Mouse (Mus musculus): Measurements from ENCODE around the gene Plxnb2. TPM values are rescaled to one million over a fixed set of nuclear protein-coding genes. Genes with fewer than 3 reads are reported as not detected.

The Plxnb2 gene
- polyA plus RNA-seq, 1 experiment from 2014 or later, result 113 TPM

DNA sequence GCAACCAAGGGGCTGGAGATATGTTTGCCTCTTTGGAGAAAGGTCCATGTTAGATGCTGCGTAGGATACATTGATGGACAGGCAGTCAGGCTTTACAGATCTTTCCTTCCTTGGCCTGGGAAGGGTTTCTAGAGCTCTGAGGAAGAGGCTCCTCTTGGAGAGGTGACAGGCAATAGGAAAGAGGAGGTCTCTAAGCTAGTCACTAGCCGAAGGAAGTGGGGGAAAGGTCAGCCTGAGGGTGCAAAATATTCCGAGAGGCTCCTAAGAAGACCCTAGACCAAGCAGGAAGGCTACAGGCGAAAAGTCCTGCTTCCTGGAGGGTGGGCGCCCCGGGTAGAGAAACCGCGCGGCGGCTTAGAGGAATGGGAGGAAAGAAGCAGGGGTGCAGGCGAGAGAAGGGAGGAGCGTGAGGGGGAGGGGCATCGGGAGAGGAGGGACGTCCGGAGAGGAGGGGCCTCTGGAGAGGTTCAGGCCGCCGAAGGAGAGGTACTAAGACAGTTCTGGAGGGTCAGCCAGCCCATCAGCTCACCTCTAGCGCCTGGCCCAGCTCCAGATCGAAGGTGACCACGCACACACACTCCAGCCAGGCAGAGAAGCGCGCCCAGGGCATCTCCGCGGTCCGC is 15.2 kb upstream of the Plxnb2 start:
- Histone ChIP-seq H3K4me3 (peak overlapping the region; percentile 77), H3K27me3 (no peaks in the 10 kb centered on the region), H3K36me3 (no peaks in the 10 kb centered on the region), H3K4me1 (peaks cover 16% of the 10 kb centered on the region), H3K9ac (replicated peaks) (peak overlapping the region; percentile 91), H3K27ac (replicated peaks) (peak overlapping the region; percentile 96), H3K9me3 (no peaks in the 10 kb centered on the region), H3K4me2 (replicated peaks) (peak overlapping the region; percentile 59)
- peak; percentile 94 for ATAC-seq (replicated peaks)
- under 1% methylated on average over 25 of the region's 25 CpGs for WGBS

DNA sequence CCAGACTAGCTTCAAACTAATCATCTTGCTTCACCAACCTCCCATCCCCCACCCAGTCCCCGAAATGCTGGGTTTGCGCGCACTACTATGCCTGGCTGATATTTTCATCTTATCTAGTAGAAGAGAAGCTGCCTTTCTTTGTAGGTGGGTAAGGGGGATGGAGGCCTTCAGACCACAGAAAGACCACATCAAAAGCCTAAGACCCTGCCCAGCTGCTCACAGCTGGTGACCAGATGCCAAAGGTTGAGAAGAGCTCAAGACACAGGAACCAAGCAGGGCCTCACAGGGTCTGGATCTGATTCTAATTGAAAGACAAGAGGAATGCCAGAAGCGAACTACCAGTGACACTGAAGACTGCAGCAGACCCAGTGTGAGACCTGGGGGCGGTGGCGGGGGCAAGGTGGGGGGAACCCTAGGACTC is 14.7 kb upstream of the Plxnb2 start:
- peak overlapping the region; percentile 77 for H3K4me3 ChIP-seq
- peak overlapping the region; percentile 96 for H3K27ac ChIP-seq (replicated peaks)
- 32% methylated on average over 6 of the region's 6 CpGs for WGBS
- no peaks in the 10 kb centered on the region for H3K36me3 ChIP-seq
- no peaks in the 10 kb centered on the region for H3K9me3 ChIP-seq
- H3K4me2 ChIP-seq (replicated peaks), result peak overlapping the region; percentile 59
- peak overlapping the region; percentile 91 for H3K9ac ChIP-seq (replicated peaks)
- no peaks in the 10 kb centered on the region for H3K27me3 ChIP-seq
- 0 out of 2 replicates have a peak, but pooled peaks have one; percentile 1 for ATAC-seq (replicated peaks)
- H3K4me1 ChIP-seq, result peaks cover 16% of the 10 kb centered on the region

DNA sequence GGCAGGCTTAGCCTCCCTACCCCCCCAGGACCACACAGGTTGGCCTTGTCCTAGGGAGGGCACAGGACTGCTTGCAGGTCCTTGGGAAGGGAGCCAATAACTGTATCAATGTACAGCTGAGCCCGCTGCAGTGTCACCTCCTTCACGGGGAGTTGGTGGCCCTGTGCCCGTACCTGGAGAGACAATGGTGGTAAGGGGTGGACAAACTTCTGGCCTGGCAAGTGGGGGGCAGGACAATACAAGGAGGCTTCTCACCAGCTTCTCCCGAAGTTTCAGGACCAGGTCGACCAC is 4.3 kb upstream of the Plxnb2 start:
- H3K9me3 ChIP-seq, result no peaks in the 10 kb centered on the region
- H3K27ac ChIP-seq (replicated peaks), result peak overlapping the region; percentile 71
- H3K4me3 ChIP-seq, result no peak overlapping the region
- H3K36me3 ChIP-seq, result peaks cover 17% of the 10 kb centered on the region
- H3K4me2 ChIP-seq (replicated peaks), result no peak overlapping the region
- WGBS, result 56% methylated on average over 5 of the region's 5 CpGs
- no peak for ATAC-seq (replicated peaks)
- H3K9ac ChIP-seq (replicated peaks), result no peak overlapping the region
- no peaks in the 10 kb centered on the region for H3K27me3 ChIP-seq
- peaks cover 46% of the 10 kb centered on the region for H3K4me1 ChIP-seq

DNA sequence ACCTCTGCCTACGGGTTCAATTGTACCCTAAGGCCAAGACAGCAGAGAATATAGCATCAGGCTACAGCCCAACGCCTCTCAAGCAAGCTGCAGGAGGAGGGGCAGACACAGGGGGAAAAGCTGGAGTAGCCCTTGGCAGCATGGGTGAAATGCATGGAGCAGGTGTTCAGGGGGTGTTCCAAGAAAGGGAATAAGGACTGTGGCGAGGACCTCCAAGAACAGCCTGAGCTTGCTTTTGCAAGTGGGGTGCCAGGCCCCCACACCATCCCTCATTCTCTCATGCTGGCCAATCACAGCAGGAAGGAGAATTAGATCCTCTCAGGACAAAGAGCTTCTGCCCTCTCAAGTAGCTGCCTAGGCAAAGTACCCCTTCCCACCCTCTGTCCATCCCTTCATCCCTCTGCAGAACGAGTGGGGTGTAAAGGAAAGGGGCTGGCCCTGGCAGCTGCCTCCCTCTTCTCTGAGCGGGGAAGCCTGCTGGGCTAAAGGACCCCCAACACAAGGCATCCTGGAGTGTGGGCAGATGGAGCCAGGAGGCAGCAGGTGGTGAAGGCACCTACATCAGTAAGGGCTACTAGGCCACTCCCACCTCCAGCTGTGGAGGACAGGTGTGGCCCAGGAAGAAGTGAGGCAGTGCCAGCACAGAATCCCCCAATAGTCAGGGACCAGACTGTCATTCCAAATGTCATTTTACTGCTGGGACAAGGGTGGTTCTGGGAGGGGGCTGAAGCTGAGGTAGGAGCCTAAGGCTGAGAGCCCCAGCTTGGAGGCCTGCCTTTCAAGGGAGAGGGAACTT is 3.8 kb upstream of the Plxnb2 start:
- peaks cover 51% of the 10 kb centered on the region for H3K4me1 ChIP-seq
- H3K4me2 ChIP-seq (replicated peaks), result no peak overlapping the region
- no peak overlapping the region for H3K9ac ChIP-seq (replicated peaks)
- H3K4me3 ChIP-seq, result no peak overlapping the region
- no peaks in the 10 kb centered on the region for H3K27me3 ChIP-seq
- no peaks in the 10 kb centered on the region for H3K9me3 ChIP-seq
- H3K36me3 ChIP-seq, result peaks cover 17% of the 10 kb centered on the region
- H3K27ac ChIP-seq (replicated peaks), result peak overlapping the region; percentile 71
- WGBS, result 24% methylated on average over 5 of the region's 5 CpGs
- ATAC-seq (replicated peaks), result no peak

DNA sequence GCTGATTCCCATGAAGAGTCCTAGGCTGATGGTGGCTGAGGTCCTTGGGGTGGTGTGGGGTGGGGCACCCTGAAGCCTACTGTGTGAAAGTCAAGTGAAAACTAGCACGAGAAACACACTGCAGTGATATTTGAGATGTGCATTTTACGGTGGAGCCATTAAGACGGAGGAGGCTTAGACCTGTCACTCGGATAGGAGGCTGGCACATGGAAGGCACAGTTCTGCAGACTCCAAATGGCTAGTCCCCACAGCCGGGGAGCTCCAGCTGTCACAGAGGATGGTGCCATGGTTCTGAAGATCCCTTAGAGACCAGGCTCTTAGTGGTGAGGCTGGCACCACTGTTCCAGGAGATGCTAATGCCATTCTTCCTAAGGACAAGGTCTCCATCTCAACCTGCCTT is 2.3 kb upstream of the Plxnb2 start:
- Histone ChIP-seq H3K9ac (replicated peaks) (no peak overlapping the region), H3K4me1 (peaks cover 66% of the 10 kb centered on the region), H3K27ac (replicated peaks) (peak overlapping the region; percentile 63), H3K4me3 (no peak overlapping the region), H3K9me3 (no peaks in the 10 kb centered on the region), H3K4me2 (replicated peaks) (no peak overlapping the region), H3K36me3 (peaks cover 11% of the 10 kb centered on the region), H3K27me3 (no peaks in the 10 kb centered on the region)
- ATAC-seq (replicated peaks), result no peak
- WGBS, result 64% methylated on average over 5 of the region's 5 CpGs

DNA sequence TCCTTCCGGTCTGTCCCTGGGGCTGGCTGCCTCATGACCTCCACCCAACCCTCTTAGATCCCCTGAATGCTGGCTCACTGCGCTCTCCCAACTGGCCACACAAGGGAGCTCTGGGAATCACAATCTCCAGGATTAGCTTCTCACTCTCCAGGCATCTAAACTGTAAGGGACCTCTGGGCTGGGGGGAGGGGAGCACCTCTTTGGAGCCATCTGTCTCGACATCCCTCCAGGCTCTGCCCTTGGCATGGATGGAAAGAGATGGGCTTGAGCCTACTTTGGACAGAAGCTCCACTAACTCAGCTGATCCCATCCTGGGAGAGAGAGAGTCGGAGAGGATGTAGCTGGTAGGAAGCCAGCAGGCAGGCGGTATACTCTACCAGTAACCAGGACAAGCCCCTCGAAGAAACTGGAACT is 1.7 kb upstream of the Plxnb2 start:
- WGBS, result 46% methylated on average over 6 of the region's 6 CpGs
- H3K9ac ChIP-seq (replicated peaks), result no peak overlapping the region
- ATAC-seq (replicated peaks), result no peak
- H3K4me1 ChIP-seq, result peaks cover 71% of the 10 kb centered on the region
- H3K27me3 ChIP-seq, result no peaks in the 10 kb centered on the region
- H3K36me3 ChIP-seq, result peaks cover 8% of the 10 kb centered on the region
- no peak overlapping the region for H3K4me3 ChIP-seq
- peak overlapping the region; percentile 63 for H3K27ac ChIP-seq (replicated peaks)
- H3K4me2 ChIP-seq (replicated peaks), result no peak overlapping the region
- H3K9me3 ChIP-seq, result no peaks in the 10 kb centered on the region

DNA sequence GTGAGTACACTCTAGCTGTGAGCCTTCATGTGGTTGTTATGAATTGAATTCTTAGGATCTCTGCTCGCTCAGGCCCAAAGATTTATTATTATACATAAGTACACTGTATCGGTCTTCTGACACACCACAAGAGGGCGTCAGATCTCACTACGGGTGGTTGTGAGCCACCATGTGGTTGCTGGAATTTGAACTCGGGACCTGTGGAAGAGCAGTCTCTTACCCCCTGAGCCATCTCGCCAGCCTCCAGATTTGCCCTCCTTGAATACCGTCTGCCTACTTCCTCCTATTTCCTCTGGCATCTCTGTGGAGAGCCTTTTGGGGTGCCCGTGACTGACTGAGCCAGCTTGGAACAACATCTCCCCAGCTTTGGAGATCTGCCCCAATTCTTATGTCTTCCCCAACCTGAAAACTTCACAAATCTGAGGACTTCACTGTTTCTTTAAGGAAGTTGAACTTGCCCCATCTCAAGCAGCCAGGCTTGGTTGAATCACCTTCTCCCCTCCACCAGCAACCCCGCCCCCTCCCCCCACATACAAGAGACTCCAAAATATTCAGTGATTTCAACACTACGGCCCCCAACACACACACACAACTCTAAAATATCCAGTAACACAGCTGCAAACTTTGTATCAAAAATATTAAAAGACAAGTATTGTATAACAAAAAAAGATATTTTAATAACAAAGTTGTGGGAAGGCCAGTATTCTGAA is 1.1 kb upstream of the Plxnb2 start:
- Histone ChIP-seq H3K36me3 (peaks cover 4% of the 10 kb centered on the region), H3K9ac (replicated peaks) (no peak overlapping the region), H3K27me3 (no peaks in the 10 kb centered on the region), H3K27ac (replicated peaks) (peak overlapping the region; percentile 94), H3K4me2 (replicated peaks) (peak overlapping the region; percentile 84), H3K9me3 (no peaks in the 10 kb centered on the region), H3K4me3 (peak overlapping the region; percentile 93), H3K4me1 (peaks cover 77% of the 10 kb centered on the region)
- 85% methylated on average over 10 of the region's 10 CpGs for WGBS
- no peak for ATAC-seq (replicated peaks)

DNA sequence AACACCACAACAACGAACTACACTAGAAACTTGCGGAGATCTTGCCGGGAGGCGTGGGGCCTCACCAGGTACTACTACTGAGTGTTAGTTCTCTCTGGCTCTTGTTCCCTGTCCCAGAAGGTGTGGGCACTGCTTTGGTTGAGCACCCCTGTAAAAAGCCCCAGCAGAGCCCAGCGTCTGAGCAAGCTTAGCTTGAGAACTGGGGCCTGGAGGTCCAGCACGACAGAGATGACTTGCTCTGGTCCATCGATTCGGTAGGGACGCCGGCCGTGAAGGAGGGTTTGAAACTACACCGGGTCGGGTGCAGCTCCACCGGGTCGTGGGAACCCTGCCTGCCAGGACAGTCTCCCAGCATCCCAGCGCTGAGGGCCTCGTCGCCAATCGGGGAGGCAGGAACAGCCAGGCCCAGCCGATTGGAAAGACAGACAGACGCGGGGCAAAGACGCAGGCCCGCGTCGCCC is 477 bp downstream of the Plxnb2 start:
- Histone ChIP-seq H3K4me2 (replicated peaks) (peak overlapping the region; percentile 84), H3K4me1 (peaks cover 90% of the 10 kb centered on the region)
- WGBS, result under 1% methylated on average over 25 of the region's 26 CpGs

DNA sequence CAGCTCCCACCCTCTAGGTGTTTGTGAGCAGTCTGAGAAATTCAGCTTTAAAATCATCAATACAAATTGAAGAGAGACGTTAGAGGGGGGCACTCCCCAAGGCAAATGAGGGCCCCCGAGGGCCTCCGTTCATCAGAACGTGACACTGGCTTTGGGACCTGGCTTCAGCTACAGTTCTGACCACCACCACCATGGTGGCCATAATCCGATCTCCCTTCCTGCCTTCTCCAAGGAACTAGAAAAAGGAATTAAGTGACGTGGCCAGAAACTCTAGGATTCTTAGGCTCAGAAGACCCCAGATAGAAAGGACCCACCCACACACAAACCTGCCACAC is 991 bp downstream of the Plxnb2 start:
- Histone ChIP-seq H3K27me3 (no peaks in the 10 kb centered on the region), H3K36me3 (no peaks in the 10 kb centered on the region), H3K4me3 (peak overlapping the region; percentile 93), H3K4me2 (replicated peaks) (peak overlapping the region; percentile 84), H3K9ac (replicated peaks) (peak overlapping the region; percentile 96), H3K4me1 (peaks cover 90% of the 10 kb centered on the region), H3K27ac (replicated peaks) (peak overlapping the region; percentile 94), H3K9me3 (no peaks in the 10 kb centered on the region)
- ATAC-seq (replicated peaks), result no peak
- 2% methylated on average over 6 of the region's 6 CpGs for WGBS

More for the DNA sequence above, 477 bp downstream of the Plxnb2 start:
- Histone ChIP-seq H3K4me3 (peak overlapping the region; percentile 93), H3K9ac (replicated peaks) (peak overlapping the region; percentile 96), H3K27me3 (no peaks in the 10 kb centered on the region), H3K36me3 (no peaks in the 10 kb centered on the region), H3K9me3 (no peaks in the 10 kb centered on the region), H3K27ac (replicated peaks) (peak overlapping the region; percentile 94)
- peak; percentile 12; the same call in 1 of the 2 replicates for ATAC-seq (replicated peaks)

DNA sequence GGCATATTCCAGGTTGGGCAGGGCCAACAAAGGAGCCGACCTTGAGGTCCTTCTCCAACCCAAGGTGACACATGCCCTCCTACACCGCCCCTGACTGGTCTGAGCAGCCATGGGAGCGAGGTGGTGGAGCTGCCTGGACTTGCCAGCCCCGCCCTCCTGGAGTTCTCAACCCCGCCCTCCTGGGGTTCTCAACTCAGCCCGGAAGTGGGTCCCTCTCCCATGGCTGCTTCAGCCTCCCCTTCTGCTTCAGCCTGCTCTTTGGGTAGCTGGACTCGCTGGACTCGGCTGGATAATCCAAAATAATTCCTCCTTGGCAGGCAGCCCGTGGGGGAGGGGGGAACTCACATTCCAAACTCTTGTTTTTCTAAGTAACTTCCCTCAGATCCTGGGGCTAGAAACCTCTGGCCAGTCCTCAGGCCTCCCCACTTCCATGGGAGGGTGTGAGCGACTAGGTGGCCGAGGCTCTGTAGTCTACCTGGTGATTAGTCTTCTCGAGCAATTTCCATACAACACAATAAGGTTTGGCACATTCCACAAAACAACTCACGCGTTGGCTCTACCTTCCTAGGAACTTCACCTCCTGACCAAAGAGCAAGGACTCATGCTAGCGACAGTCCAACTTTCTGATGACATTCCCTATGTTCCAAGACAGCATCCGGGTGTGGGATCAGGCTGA is 1.5 kb downstream of the Plxnb2 start:
- Histone ChIP-seq H3K36me3 (no peaks in the 10 kb centered on the region), H3K9ac (replicated peaks) (peak overlapping the region; percentile 96), H3K4me2 (replicated peaks) (peak overlapping the region; percentile 84), H3K4me3 (peak overlapping the region; percentile 93), H3K27ac (replicated peaks) (peak overlapping the region; percentile 94), H3K27me3 (no peaks in the 10 kb centered on the region), H3K9me3 (no peaks in the 10 kb centered on the region), H3K4me1 (peaks cover 90% of the 10 kb centered on the region)
- WGBS, result under 1% methylated on average over 16 of the region's 16 CpGs
- no peak for ATAC-seq (replicated peaks)

DNA sequence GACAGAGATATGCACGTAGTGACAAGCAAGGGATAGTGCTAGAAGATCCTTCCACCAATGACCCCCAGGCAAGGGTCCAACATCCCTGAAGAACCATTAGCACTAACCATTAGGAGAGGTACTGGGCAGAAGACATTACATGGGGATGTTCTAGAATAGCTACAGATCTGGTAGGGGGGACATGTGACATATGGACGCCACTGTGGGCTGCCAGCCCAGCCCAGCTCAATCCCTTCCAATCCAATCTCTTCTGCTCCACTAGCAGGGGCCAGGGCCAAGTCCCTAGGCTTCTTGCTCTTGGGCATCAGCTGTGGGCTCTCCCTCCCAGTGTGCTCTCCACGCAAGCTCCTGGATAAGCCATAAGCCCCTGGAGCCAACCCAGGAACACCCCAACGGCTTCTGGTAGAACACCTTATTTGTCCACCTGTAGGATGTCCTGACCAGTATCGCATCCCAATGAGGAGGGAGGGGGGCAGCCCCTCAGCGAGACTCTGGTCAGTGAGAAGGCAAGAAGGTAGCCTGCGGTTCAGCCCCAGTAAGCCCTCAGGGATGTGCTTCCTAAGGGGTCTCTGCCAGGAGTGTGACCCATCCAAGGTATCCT is 2.2 kb downstream of the Plxnb2 start:
- H3K27ac ChIP-seq (replicated peaks), result peak overlapping the region; percentile 94
- WGBS, result 66% methylated on average over 7 of the region's 7 CpGs
- H3K9ac ChIP-seq (replicated peaks), result peak overlapping the region; percentile 96

More for the DNA sequence above, 2.2 kb downstream of the Plxnb2 start:
- H3K4me3 ChIP-seq, result peak overlapping the region; percentile 93
- no peak for ATAC-seq (replicated peaks)
- H3K9me3 ChIP-seq, result no peaks in the 10 kb centered on the region
- H3K4me1 ChIP-seq, result peaks cover 91% of the 10 kb centered on the region
- H3K36me3 ChIP-seq, result no peaks in the 10 kb centered on the region
- H3K27me3 ChIP-seq, result no peaks in the 10 kb centered on the region
- H3K4me2 ChIP-seq (replicated peaks), result peak overlapping the region; percentile 84

Measured in forebrain, embryonic 15.5 days (tissue).